Mouse (Mus musculus): ENCODE data around the gene Ubald2. TPM values are rescaled to one million over a fixed set of nuclear protein-coding genes. Genes with fewer than 3 reads are reported as not detected.
A peak's percentile ranks its signal among the peaks of the same experiment; 100 is the strongest.

Ubald2 gene
- polyA plus RNA-seq, 1 experiment = 443 TPM

DNA sequence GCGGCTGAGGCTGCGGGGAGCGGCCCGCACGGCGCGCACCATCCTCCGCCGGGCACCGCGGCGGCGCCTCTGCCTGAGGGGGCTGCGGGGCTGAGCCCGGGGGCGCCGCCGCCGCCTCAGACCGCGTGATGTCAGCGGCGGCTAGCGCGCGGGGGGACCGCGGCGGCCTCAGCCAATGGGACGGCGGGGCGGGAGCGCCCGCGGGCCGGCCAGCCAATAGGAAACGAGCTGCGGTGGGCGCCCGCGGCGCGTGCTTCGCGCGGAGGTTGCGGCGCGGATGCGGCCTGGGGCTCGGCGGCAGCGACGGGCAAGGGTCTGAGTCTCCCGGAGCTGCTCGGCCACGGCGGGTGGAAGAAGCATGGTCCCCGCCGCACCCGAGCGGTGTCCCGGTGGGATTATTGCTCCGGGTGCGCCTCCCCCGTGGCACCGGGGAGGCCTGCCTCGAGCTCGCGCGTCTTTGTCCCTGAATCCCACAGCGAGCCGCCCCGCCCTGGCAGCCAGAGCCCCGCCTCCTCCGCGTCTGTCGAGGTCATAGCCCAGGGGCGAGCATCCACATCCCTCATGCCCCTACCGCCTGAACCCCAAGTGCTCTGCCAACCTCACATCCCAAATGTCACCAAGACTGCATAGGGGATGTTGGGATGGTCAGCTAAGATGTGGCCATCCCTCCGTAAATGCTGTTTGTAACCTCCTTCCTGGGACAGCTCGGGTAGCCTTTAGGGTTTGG, 20.8 kb upstream of the Ubald2 start, which contains the start of gene Rnf157:
Gene Rnf157, minus strand, starts transcription at position 129 of the 727 bp plus-strand sequence.
- Histone ChIP-seq H3K9ac (ENCODE audit: low read depth, poor library complexity, severe bottlenecking) (peak within 1 kb of the TSS; percentile 95), H3K36me3 (ENCODE audit: control insufficient read depth, insufficient read depth, low read length, poor library complexity, severe bottlenecking) (no peaks in the 10 kb centered on the region), H3K27me3 (ENCODE audit: control insufficient read depth, insufficient read depth, low read length, poor library complexity, severe bottlenecking) (no peaks in the 10 kb centered on the region), H3K4me3 (ENCODE audit: low read depth, low read length) (peak within 1 kb of the TSS; percentile 84), H3K4me1 (ENCODE audit: control insufficient read depth, insufficient read depth, low read length) (no peaks in the 10 kb centered on the region), H3K9me3 (replicated peaks; ENCODE audit: control insufficient read depth, insufficient read depth, low read length, poor library complexity, severe bottlenecking) (no peaks in the 10 kb centered on the region), H3K27ac (ENCODE audit: insufficient read depth, low read length) (no peak within 1 kb of the TSS)
- TF ChIP-seq POLR2A (IDR thresholded peaks at IDR 0.05; ENCODE audit: insufficient read depth, low read length) = no peak
- TF ChIP-seq EP300 (IDR thresholded peaks at IDR 0.05; ENCODE audit: insufficient read depth, low read depth, low read length) = no peak
- no peak for TF ChIP-seq CTCF (IDR thresholded peaks at IDR 0.05; ENCODE audit: low read depth, low read length)

DNA sequence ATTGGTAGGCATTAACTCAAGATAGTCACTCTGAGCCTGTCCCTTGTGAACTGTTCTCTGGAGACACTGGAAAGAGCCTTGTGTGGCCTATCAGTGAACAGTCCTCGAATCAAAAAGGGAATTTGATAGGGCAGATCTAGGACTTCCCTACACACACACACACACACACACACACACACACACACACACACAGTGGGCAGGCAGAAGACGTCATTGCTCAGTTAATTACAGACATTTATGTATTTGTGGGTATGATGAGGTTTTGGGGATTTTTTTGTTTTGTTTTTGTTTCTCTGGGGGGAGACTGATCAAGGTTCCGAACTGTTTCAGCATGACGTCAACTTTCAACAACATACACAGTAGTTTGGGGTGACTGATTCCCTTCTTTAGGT, 20.3 kb upstream of the Ubald2 start:
- peak overlapping the region; percentile 47 for H3K4me3 ChIP-seq (ENCODE audit: low read depth, low read length)
- peaks cover 2% of the 10 kb centered on the region for H3K4me1 ChIP-seq (ENCODE audit: control insufficient read depth, insufficient read depth, low read length)
- TF ChIP-seq POLR2A (IDR thresholded peaks at IDR 0.05; ENCODE audit: insufficient read depth, low read length) (no peak), EP300 (IDR thresholded peaks at IDR 0.05; ENCODE audit: insufficient read depth, low read depth, low read length) (no peak), CTCF (IDR thresholded peaks at IDR 0.05; ENCODE audit: low read depth, low read length) (no peak)
- H3K9me3 ChIP-seq (replicated peaks; ENCODE audit: control insufficient read depth, insufficient read depth, low read length, poor library complexity, severe bottlenecking) = no peaks in the 10 kb centered on the region
- no peak overlapping the region for H3K27ac ChIP-seq (ENCODE audit: insufficient read depth, low read length)
- no peaks in the 10 kb centered on the region for H3K36me3 ChIP-seq (ENCODE audit: control insufficient read depth, insufficient read depth, low read length, poor library complexity, severe bottlenecking)
- H3K27me3 ChIP-seq (ENCODE audit: control insufficient read depth, insufficient read depth, low read length, poor library complexity, severe bottlenecking) = no peaks in the 10 kb centered on the region
- H3K9ac ChIP-seq (ENCODE audit: low read depth, poor library complexity, severe bottlenecking) = no peak overlapping the region

DNA sequence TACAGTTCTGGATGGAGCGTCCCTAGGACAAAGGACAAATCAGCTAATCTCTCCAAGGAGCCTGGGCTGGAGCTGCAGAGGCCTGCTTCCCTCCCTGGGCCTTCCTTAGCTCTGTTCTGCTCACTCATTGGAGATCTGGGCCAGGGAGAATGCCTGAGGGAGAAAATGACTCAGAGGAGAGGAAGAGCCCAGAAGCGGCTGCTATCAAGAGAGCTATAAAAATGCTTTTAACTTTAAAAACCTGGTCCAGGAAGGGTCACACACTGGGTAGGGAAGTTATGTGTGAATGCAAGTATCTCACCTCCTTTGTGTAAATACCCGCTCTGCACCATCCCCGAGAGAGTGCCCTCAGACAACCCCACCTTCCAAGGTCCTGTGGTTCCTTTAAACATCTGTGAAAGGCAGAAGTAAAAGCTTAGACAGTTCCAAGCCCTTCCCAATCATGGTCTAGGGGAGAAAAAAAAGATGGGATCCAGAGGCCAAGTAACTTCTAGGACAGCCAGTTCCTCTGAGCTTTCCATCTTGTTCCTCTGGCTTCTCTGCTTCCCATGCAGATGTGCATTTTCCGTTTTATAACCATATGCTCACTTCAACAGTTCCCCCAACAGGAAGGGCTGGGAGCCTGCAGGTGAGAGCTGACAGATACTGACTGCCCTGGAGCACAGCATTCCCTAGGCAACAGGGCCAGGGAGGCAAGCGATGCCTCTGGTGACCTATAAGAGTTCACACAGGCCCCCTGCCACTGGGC, 17.5 kb upstream of the Ubald2 start:
- TF ChIP-seq CTCF (IDR thresholded peaks at IDR 0.05; ENCODE audit: low read depth, low read length) = no peak
- TF ChIP-seq EP300 (IDR thresholded peaks at IDR 0.05; ENCODE audit: insufficient read depth, low read depth, low read length) = no peak
- TF ChIP-seq POLR2A (IDR thresholded peaks at IDR 0.05; ENCODE audit: insufficient read depth, low read length) = no peak
- Histone ChIP-seq H3K36me3 (ENCODE audit: control insufficient read depth, insufficient read depth, low read length, poor library complexity, severe bottlenecking) (no peaks in the 10 kb centered on the region), H3K27me3 (ENCODE audit: control insufficient read depth, insufficient read depth, low read length, poor library complexity, severe bottlenecking) (no peaks in the 10 kb centered on the region), H3K9me3 (replicated peaks; ENCODE audit: control insufficient read depth, insufficient read depth, low read length, poor library complexity, severe bottlenecking) (no peaks in the 10 kb centered on the region), H3K4me3 (ENCODE audit: low read depth, low read length) (peak overlapping the region; percentile 21), H3K27ac (ENCODE audit: insufficient read depth, low read length) (no peak overlapping the region), H3K9ac (ENCODE audit: low read depth, poor library complexity, severe bottlenecking) (no peak overlapping the region), H3K4me1 (ENCODE audit: control insufficient read depth, insufficient read depth, low read length) (peaks cover 2% of the 10 kb centered on the region)

DNA sequence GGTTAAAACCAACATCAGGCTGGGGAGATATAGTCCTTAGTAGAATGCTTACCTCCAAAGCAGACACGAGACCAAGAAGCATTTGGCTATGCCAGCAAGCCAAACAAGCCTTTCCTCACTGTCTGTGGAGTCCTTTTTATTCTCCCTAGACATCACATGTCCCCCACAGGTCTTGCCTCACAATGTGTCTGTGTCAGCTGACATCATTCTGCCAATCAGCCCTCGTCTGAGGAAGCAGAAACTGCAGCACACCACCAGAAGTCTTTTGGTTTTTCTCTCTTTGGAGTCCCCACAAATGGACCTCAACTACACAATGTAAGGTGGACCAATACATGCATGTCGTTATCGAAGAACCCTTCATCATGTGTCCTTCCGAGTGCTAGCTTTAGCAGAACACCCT, 16.8 kb upstream of the Ubald2 start:
- Histone ChIP-seq H3K9me3 (replicated peaks; ENCODE audit: control insufficient read depth, insufficient read depth, low read length, poor library complexity, severe bottlenecking) (no peaks in the 10 kb centered on the region), H3K9ac (ENCODE audit: low read depth, poor library complexity, severe bottlenecking) (no peak overlapping the region), H3K4me1 (ENCODE audit: control insufficient read depth, insufficient read depth, low read length) (peaks cover 2% of the 10 kb centered on the region), H3K4me3 (ENCODE audit: low read depth, low read length) (peak overlapping the region; percentile 21), H3K27ac (ENCODE audit: insufficient read depth, low read length) (no peak overlapping the region), H3K27me3 (ENCODE audit: control insufficient read depth, insufficient read depth, low read length, poor library complexity, severe bottlenecking) (no peaks in the 10 kb centered on the region), H3K36me3 (ENCODE audit: control insufficient read depth, insufficient read depth, low read length, poor library complexity, severe bottlenecking) (no peaks in the 10 kb centered on the region)
- TF ChIP-seq CTCF (IDR thresholded peaks at IDR 0.05; ENCODE audit: low read depth, low read length) (no peak), POLR2A (IDR thresholded peaks at IDR 0.05; ENCODE audit: insufficient read depth, low read length) (no peak), EP300 (IDR thresholded peaks at IDR 0.05; ENCODE audit: insufficient read depth, low read depth, low read length) (no peak)

DNA sequence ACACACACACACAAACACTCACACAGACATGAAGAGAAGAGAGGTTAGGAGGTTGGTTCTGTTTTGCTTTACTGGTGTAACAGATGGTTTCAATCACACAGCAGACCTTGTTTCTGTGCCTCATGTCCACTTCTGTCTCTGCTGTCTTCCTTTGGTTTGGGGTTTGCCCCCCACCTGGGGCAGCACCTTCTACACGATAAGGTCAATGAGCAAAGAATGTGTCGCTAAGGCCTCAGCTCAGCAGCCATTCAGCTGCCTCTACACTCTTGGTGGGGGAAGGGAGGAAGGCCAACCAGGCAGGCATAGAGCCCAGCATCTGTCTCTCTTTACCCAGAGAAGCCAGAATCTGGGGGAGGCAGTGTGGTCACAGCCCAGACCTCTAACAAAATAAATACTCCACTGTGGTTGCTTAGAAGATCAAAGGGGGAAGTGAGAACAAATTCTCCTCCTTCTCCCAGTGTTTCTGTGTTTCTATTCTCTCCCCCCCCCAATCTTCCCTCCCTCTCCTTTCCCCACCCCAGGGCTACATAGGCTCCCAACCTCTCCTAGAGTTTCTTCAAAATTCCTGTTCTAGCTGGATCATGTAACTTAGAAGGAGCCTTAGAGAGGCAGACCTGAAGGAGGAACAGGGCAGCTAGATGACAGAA, 15.6 kb upstream of the Ubald2 start:
- Histone ChIP-seq H3K9me3 (replicated peaks; ENCODE audit: control insufficient read depth, insufficient read depth, low read length, poor library complexity, severe bottlenecking) (no peaks in the 10 kb centered on the region), H3K36me3 (ENCODE audit: control insufficient read depth, insufficient read depth, low read length, poor library complexity, severe bottlenecking) (no peaks in the 10 kb centered on the region), H3K27me3 (ENCODE audit: control insufficient read depth, insufficient read depth, low read length, poor library complexity, severe bottlenecking) (no peaks in the 10 kb centered on the region), H3K27ac (ENCODE audit: insufficient read depth, low read length) (no peak overlapping the region), H3K9ac (ENCODE audit: low read depth, poor library complexity, severe bottlenecking) (no peak overlapping the region), H3K4me3 (ENCODE audit: low read depth, low read length) (no peak overlapping the region), H3K4me1 (ENCODE audit: control insufficient read depth, insufficient read depth, low read length) (peaks cover 2% of the 10 kb centered on the region)
- no peak for TF ChIP-seq POLR2A (IDR thresholded peaks at IDR 0.05; ENCODE audit: insufficient read depth, low read length)
- TF ChIP-seq EP300 (IDR thresholded peaks at IDR 0.05; ENCODE audit: insufficient read depth, low read depth, low read length) = no peak
